In the genomic region with DNA sequence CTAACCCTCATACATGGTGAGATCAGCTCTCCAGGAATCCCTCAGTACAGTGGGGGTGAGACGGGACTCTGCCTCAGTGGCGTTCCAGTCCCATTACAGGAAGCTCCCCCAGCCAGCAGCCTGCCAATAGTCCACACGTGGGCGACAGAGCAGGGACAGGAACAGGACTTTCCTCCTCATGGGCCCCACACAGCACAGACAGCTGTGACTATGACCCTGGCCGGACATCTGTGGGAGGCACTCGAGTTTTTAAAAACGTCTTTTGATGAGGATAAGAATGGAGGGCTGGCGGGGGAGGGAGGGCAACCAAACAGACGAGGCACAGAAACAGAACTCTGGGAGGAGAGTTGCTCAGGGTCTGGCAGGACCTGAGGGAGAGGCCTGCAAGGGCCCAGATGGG, we compare ENCODE assay signal across 25 mouse cellular contexts. TPM values are rescaled to one million over a fixed set of nuclear protein-coding genes. Genes with fewer than 3 reads are reported as not detected.
DNase-seq lines count a peak whose midpoint lies in the region; ATAC-seq and TF ChIP-seq lines count a peak whose summit lies in the region.
"Had no signal": no experiment of that assay in that cellular context is flagged by ENCODE, and none has a peak within 500 bp of the region (broad histone marks: within the 10 kb centered on the region; RNA-seq: fewer than 3 reads in every experiment).

No protein-coding gene starts in this region.

- no peak for DNase-seq in heart, embryonic 10.5 days (ENCODE audit: low spot score)
- DNase-seq in kidney, postnatal 0 days (ENCODE audit: low spot score), result peak; percentile 36
- DNase-seq in kidney, adult 18-20 months, result no peak
- no peak for DNase-seq in lung, postnatal 0 days (ENCODE audit: low spot score)
- no peak for DNase-seq in lung, postnatal 14 days
- DNase-seq in cerebellum, adult 18-20 months, result no peak
- DNase-seq: adrenal gland, postnatal 36 days; B cell, adult 2 months; cerebellum, adult 9-11 months; gastrocnemius, postnatal 10 days; kidney, adult 11 months; left cerebral cortex, postnatal 4 days; lung, postnatal 36 days; midbrain, embryonic 14.5 days; retina, postnatal 1 day; right cerebral cortex, postnatal 25 days; spleen, adult 18-20 months; thymus, adult 18-20 months; thymus, postnatal 36 days had no signal

- 49% methylated on average over 9 of the region's 9 CpGs for WGBS in heart, embryonic 12.5 days
- WGBS in heart, embryonic 10.5 days, result 50% methylated on average over 9 of the region's 9 CpGs
- WGBS in kidney, postnatal 0 days, result 23% methylated on average over 9 of the region's 9 CpGs
- 40% methylated on average over 9 of the region's 9 CpGs for WGBS in lung, postnatal 0 days

- TF ChIP-seq EP300 in lung, postnatal 0 days (IDR thresholded peaks at IDR 0.05), result no peak

- no peak overlapping the region for H3K4me3 ChIP-seq in heart, embryonic 12.5 days
- H3K4me3 ChIP-seq in heart, embryonic 10.5 days, result no peak overlapping the region
- H3K4me3 ChIP-seq in kidney, postnatal 0 days (replicated peaks; ENCODE audit: low read depth, low read length), result no peak overlapping the region
- H3K4me3 ChIP-seq in lung, postnatal 0 days (ENCODE audit: low read depth, low read length), result no peak overlapping the region
- H3K4me3 ChIP-seq: embryonic facial prominence, embryonic 15.5 days; forebrain, embryonic 15.5 days had no signal

- H3K4me1 ChIP-seq in heart, embryonic 12.5 days (replicated peaks), result peaks cover 22% of the 10 kb centered on the region
- peaks cover 47% of the 10 kb centered on the region for H3K4me1 ChIP-seq in heart, embryonic 10.5 days
- H3K4me1 ChIP-seq in kidney, postnatal 0 days (replicated peaks; ENCODE audit: insufficient read depth, low read length), result no peaks in the 10 kb centered on the region
- H3K4me1 ChIP-seq in lung, postnatal 0 days (ENCODE audit: insufficient read depth, low read depth, low read length), result no peaks in the 10 kb centered on the region
- H3K4me1 ChIP-seq: forebrain, embryonic 15.5 days had no signal

- peak; percentile 14; the same call in 1 of the 2 replicates for TF ChIP-seq CTCF in kidney, postnatal 0 days (IDR thresholded peaks at IDR 0.05; ENCODE audit: low read depth)
- peak; percentile 18; the same call in 1 of the 2 replicates for TF ChIP-seq CTCF in lung, postnatal 0 days (IDR thresholded peaks at IDR 0.05)

- no peaks in the 10 kb centered on the region for H3K27me3 ChIP-seq in heart, embryonic 12.5 days (replicated peaks)
- peaks cover 26% of the 10 kb centered on the region for H3K27me3 ChIP-seq in heart, embryonic 10.5 days (ENCODE audit: insufficient read depth, poor library complexity, severe bottlenecking)
- no peaks in the 10 kb centered on the region for H3K27me3 ChIP-seq in kidney, postnatal 0 days (ENCODE audit: insufficient read depth, low read length)
- no peaks in the 10 kb centered on the region for H3K27me3 ChIP-seq in lung, postnatal 0 days (replicated peaks; ENCODE audit: insufficient read depth, low read length)
- H3K27me3 ChIP-seq: forebrain, embryonic 15.5 days had no signal

- no peak overlapping the region for H3K4me2 ChIP-seq in heart, embryonic 12.5 days
- H3K4me2 ChIP-seq in kidney, postnatal 0 days (ENCODE audit: low read length), result no peak overlapping the region
- H3K4me2 ChIP-seq in lung, postnatal 0 days (replicated peaks; ENCODE audit: low read depth, low read length), result no peak overlapping the region
- H3K4me2 ChIP-seq: embryonic facial prominence, embryonic 15.5 days; forebrain, embryonic 15.5 days had no signal

- 0 out of 2 replicates have a peak overlapping the region, but pooled peaks have one; percentile 5 for H3K9ac ChIP-seq in heart, embryonic 12.5 days
- no peak overlapping the region for H3K9ac ChIP-seq in kidney, postnatal 0 days (ENCODE audit: low read depth, low read length)
- H3K9ac ChIP-seq in lung, postnatal 0 days (replicated peaks; ENCODE audit: low read depth), result no peak overlapping the region
- H3K9ac ChIP-seq: embryonic facial prominence, embryonic 15.5 days; forebrain, embryonic 15.5 days had no signal

- no peak overlapping the region for H3K27ac ChIP-seq in heart, embryonic 12.5 days (ENCODE audit: poor library complexity, severe bottlenecking)
- no peak overlapping the region for H3K27ac ChIP-seq in heart, embryonic 10.5 days
- no peak overlapping the region for H3K27ac ChIP-seq in kidney, postnatal 0 days
- no peak overlapping the region for H3K27ac ChIP-seq in lung, postnatal 0 days (ENCODE audit: low read length)
- H3K27ac ChIP-seq: embryonic facial prominence, embryonic 15.5 days; forebrain, embryonic 15.5 days; hindbrain, postnatal 0 days had no signal

- ATAC-seq in heart, embryonic 12.5 days (ENCODE audit: insufficient number of reproducible peaks, low FRiP score), result no peak
- ATAC-seq in kidney, postnatal 0 days (replicated peaks; ENCODE audit: low FRiP score, low read depth), result no peak
- no peak for ATAC-seq in lung, postnatal 0 days
- ATAC-seq: forebrain, embryonic 15.5 days; hindbrain, postnatal 0 days; Patski had no signal

- H3K9me3 ChIP-seq in heart, embryonic 12.5 days (replicated peaks), result no peaks in the 10 kb centered on the region
- no peaks in the 10 kb centered on the region for H3K9me3 ChIP-seq in heart, embryonic 10.5 days
- no peaks in the 10 kb centered on the region for H3K9me3 ChIP-seq in kidney, postnatal 0 days (replicated peaks; ENCODE audit: low read length)
- no peaks in the 10 kb centered on the region for H3K9me3 ChIP-seq in lung, postnatal 0 days (ENCODE audit: low read length)
- H3K9me3 ChIP-seq: embryonic facial prominence, embryonic 15.5 days; forebrain, embryonic 15.5 days had no signal

- no peaks in the 10 kb centered on the region for H3K36me3 ChIP-seq in heart, embryonic 12.5 days
- peaks cover 12% of the 10 kb centered on the region; the same call in 1 of the 2 replicates for H3K36me3 ChIP-seq in heart, embryonic 10.5 days
- no peaks in the 10 kb centered on the region for H3K36me3 ChIP-seq in kidney, postnatal 0 days (ENCODE audit: insufficient read depth, low read length)
- H3K36me3 ChIP-seq in lung, postnatal 0 days (ENCODE audit: insufficient read depth, low read length), result no peaks in the 10 kb centered on the region
- H3K36me3 ChIP-seq: embryonic facial prominence, embryonic 15.5 days; forebrain, embryonic 15.5 days; G1E had no signal

RNA-seq across cellular contexts. Expression of a gene that starts 38.2 kb away (rescaled TPM):
- 16.3 and 16.6 TPM in 2 replicates for polyA plus RNA-seq in heart, embryonic 12.5 days (2016; fragmentation: Nextera tagmentation; extraction: Ambion mirVana)
- polyA plus RNA-seq in heart, embryonic 10.5 days (2016; fragmentation: Nextera tagmentation; extraction: Ambion mirVana), result 13.5 and 20.4 TPM in 2 replicates
- polyA plus RNA-seq in kidney, postnatal 0 days (2015; fragmentation: Nextera tagmentation; extraction: Ambion mirVana), result 3.0 and 3.3 TPM in 2 replicates
- 1.6 and 1.9 TPM in 2 replicates for polyA plus RNA-seq in lung, postnatal 0 days (2015; fragmentation: Nextera tagmentation; extraction: Ambion mirVana)
- polyA plus RNA-seq: G1E had no signal
